Mouse (Mus musculus) CH12.LX (cell line): Measurements from ENCODE around the gene Pms2.

Experiments used
- BHLHE40 ChIP-seq: IDR thresholded peaks from 2 replicates; pipeline ENCODE4 v1.6.1; 2011; ENCODE audit warnings: mild to moderate bottlenecking, low read depth, low read length, improper control_type of control experiment
- CHD2 ChIP-seq: IDR thresholded peaks from 2 replicates; pipeline ENCODE4 v1.6.1; 2011; ENCODE audit warnings: low read length, improper control_type of control experiment
- CTCF ChIP-seq, 2 experiments: IDR thresholded peaks in 1 of 2; conservative IDR thresholded peaks in 1 of 2; 2 replicates each; pipeline ENCODE4 v1.5.1; 2011 to 2012; ENCODE audit warnings: low read depth in 2 of 2, low read length in 2 of 2, improper control_type of control experiment in 1 of 2, inconsistent platforms in 1 of 2, mild to moderate bottlenecking in 1 of 2, moderate library complexity in 1 of 2
- ELF1 ChIP-seq: IDR thresholded peaks from 2 replicates; pipeline ENCODE4 v1.6.1; 2014; ENCODE audit warnings: low read depth, mild to moderate bottlenecking, inconsistent platforms, low read length, improper control_type of control experiment
- EP300 ChIP-seq: IDR thresholded peaks from 2 replicates; pipeline ENCODE4 v1.6.1; 2011; ENCODE audit warnings: low read length, improper control_type of control experiment
- GABPA ChIP-seq: IDR thresholded peaks from 2 replicates; pipeline ENCODE4 v1.6.1; 2012; ENCODE audit warnings: low read depth, low read length, improper control_type of control experiment, inconsistent platforms; ENCODE audit not compliant: insufficient replicate concordance
- JUND ChIP-seq: conservative IDR thresholded peaks from 2 replicates; pipeline ENCODE4 v1.6.1; 2011; ENCODE audit warnings: low read depth, low read length, improper control_type of control experiment
- MEF2A ChIP-seq: IDR thresholded peaks from 2 replicates; pipeline ENCODE4 v1.6.1; 2014; ENCODE audit warnings: low read depth, mild to moderate bottlenecking, inconsistent platforms, low read length, improper control_type of control experiment, borderline replicate concordance
- MXI1 ChIP-seq: IDR thresholded peaks from 2 replicates; pipeline ENCODE4 v1.6.1; 2011; ENCODE audit warnings: mild to moderate bottlenecking, low read depth, low read length, improper control_type of control experiment
- NELFE ChIP-seq: IDR thresholded peaks from 2 replicates; pipeline ENCODE4 v1.6.1; 2011; ENCODE audit warnings: low read depth, low read length, improper control_type of control experiment
- POLR2A ChIP-seq: IDR thresholded peaks from 2 replicates; pipeline ENCODE4 v1.6.1; 2011; ENCODE audit warnings: low read depth, mild to moderate bottlenecking, improper control_type of control experiment, low read length
- USF1 ChIP-seq: IDR thresholded peaks from 2 replicates; pipeline ENCODE4 v1.6.1; 2014; ENCODE audit warnings: low read depth, mild to moderate bottlenecking, inconsistent platforms, low read length, improper control_type of control experiment

- TF ChIP-seq MXI1 (no peak), ELF1 (no peak), CHD2 (no peak), EP300 (no peak), POLR2A (no peak), JUND (no peak), BHLHE40 (no peak), CTCF (conservative IDR thresholded peaks at IDR 0.05 in 1 of 2, IDR thresholded peaks at IDR 0.05 in 1 of 2; ENCODE audit: low read depth in 2 of 2, low read length in 2 of 2) (peak; percentile 66 to 87), GABPA (no peak), MEF2A (no peak), NELFE (peak; percentile 28; the same call in 1 of the 2 replicates), USF1 (no peak)
These were observed 65.3 kb downstream of the Pms2 start for GRCm38 (mm10) chr5:143974931-143975630.
